Mouse (Mus musculus) forebrain, postnatal 0 days (tissue): Measurements from ENCODE around the gene Ccdc30. TPM values are rescaled to one million over a fixed set of nuclear protein-coding genes. Genes with fewer than 3 reads are reported as not detected.

Experiments
- ATAC-seq: fragments of 200-750 bp; cut with Nextera tagmentation; 2 replicates; pipeline ENCODE4 v1.8.0; 2017; ENCODE audit warnings: mild to moderate bottlenecking, moderate library complexity
- DNase-seq: peaks from one replicate; pipeline ENCODE4 v3.0.0-alpha.2; 2015
- H3K27ac ChIP-seq: fragments of 300-500 bp; sonication (generic); 2 replicates; pipeline ENCODE4 v1.5.1; 2014; ENCODE audit warnings: low read depth, mild to moderate bottlenecking, antibody characterized with exemption, low read length, moderate library complexity, mixed read lengths
- H3K27me3 ChIP-seq: fragments of 300-500 bp; sonication (generic); 2 replicates; pipeline ENCODE4 v1.6.1; 2014; ENCODE audit warnings: mild to moderate bottlenecking, low read length, mixed read lengths; ENCODE audit not compliant: insufficient read depth
- H3K36me3 ChIP-seq: fragments of 300-500 bp; sonication (generic); 2 replicates; pipeline ENCODE4 v1.6.1; 2014; ENCODE audit warnings: mild to moderate bottlenecking, moderate library complexity; ENCODE audit not compliant: insufficient read depth
- H3K4me1 ChIP-seq: fragments of 300-500 bp; sonication (generic); 2 replicates; pipeline ENCODE4 v1.6.1; 2014; ENCODE audit warnings: antibody characterized with exemption; ENCODE audit not compliant: insufficient read depth
- H3K4me2 ChIP-seq: fragments of 300-500 bp; sonication (generic); 2 replicates; pipeline ENCODE4 v1.6.1; 2014; ENCODE audit warnings: low read depth, mild to moderate bottlenecking, moderate library complexity
- H3K4me3 ChIP-seq: fragments of 300-500 bp; sonication (generic); 2 replicates; pipeline ENCODE4 v1.5.1; 2014; ENCODE audit warnings: low read depth, low read length, mixed read lengths
- H3K9ac ChIP-seq: fragments of 300-500 bp; sonication (generic); 2 replicates; pipeline ENCODE4 v1.6.1; 2014; ENCODE audit warnings: mild to moderate bottlenecking
- H3K9me3 ChIP-seq: fragments of 300-500 bp; sonication (generic); 2 replicates; pipeline ENCODE4 v1.6.1; 2016; ENCODE audit warnings: low read length
- CTCF ChIP-seq: sonication (generic); IDR thresholded peaks from 2 replicates; pipeline ENCODE4 v1.5.1; 2016; ENCODE audit warnings: antibody characterized with exemption, control low read depth, low read depth
- WGBS: fragments of 180-500 bp; shearing (Covaris S2); extraction: QIAGEN DNeasy Blood & Tissue Kit; methylation state at CpG from one replicate; pipeline ENCODE4 v1.1.7; 2014; 5-methylcytosine and 5-hydroxymethylcytosine counted together
- polyA plus RNA-seq: library from polyadenylated mRNA; unstranded; fragments of >200 nt; fragmentation: Nextera tagmentation; extraction: Ambion mirVana; gene quantifications from 2 replicates; pipeline ENCODE4 v1.2.1, GENCODE M21; 2015
- total RNA-seq: library from RNA; depleted of rRNA; stranded (reverse); fragments of >200 nt; gene quantifications from 2 replicates; pipeline ENCODE4 v1.2.3, GENCODE M21; 2014

Ccdc30 gene
- total and polyA plus RNA-seq, 2 experiments from 2014 or later: 16.7 to 23.0 TPM

DNA sequence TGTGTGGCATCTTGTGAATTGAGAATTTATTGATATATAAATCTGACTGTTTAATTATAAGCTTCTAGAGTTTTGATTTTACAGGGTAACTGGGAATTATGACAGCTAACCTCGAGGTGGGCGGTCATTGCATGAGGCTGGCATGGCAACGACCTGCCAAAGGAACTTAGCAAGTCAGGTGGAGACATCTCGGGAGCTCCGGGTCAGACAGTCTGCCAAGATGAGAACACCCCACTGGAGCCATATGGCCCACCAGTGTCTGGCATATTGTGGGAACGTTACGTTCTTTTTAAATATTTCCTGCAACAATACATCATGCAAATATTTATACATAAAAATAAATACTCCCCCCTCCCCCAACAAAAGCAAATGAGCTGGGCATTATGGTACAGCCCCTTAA is 16.6 kb downstream of the Ccdc30 start:
- Histone ChIP-seq H3K9ac (no peak overlapping the region), H3K4me3 (no peak overlapping the region), H3K4me2 (no peak overlapping the region), H3K27me3 (no peaks in the 10 kb centered on the region), H3K9me3 (peaks cover 17% of the 10 kb centered on the region), H3K4me1 (no peaks in the 10 kb centered on the region), H3K27ac (no peak overlapping the region), H3K36me3 (peaks cover 17% of the 10 kb centered on the region)
- no peak for ATAC-seq
- no peak for DNase-seq
- no peak for TF ChIP-seq CTCF
- 76% methylated on average over 7 of the region's 7 CpGs for WGBS

DNA sequence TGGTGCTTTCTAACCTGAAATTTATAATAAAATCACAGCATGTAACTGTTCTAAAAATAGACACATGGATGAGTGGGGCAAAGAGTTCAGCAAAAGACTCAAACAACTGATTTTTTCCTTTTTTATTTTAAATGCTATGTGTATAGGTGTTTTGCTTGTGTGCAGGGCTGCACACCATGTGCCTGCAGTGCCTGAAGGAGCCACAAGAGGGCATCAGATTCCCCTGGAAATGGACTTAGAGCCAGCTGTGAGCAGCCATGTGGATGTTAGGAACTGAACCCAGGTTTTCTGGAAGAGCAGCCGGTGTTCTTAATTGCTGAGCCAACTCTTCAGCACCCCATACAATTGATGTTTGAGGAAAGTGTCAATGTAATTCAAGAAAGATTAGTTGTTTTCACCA is 25.0 kb downstream of the Ccdc30 start:
- H3K9me3 ChIP-seq: no peaks in the 10 kb centered on the region
- H3K9ac ChIP-seq: no peak overlapping the region
- no peak for ATAC-seq
- DNase-seq: peak; percentile 55
- WGBS: 75% methylated on average over 1 of the region's 1 CpGs
- H3K27me3 ChIP-seq: no peaks in the 10 kb centered on the region
- peak; percentile 73 for TF ChIP-seq CTCF
- H3K27ac ChIP-seq: no peak overlapping the region
- no peak overlapping the region for H3K4me3 ChIP-seq
- H3K36me3 ChIP-seq: peaks cover 9% of the 10 kb centered on the region; the same call in 1 of the 2 replicates
- H3K4me1 ChIP-seq: no peaks in the 10 kb centered on the region
- H3K4me2 ChIP-seq: no peak overlapping the region

DNA sequence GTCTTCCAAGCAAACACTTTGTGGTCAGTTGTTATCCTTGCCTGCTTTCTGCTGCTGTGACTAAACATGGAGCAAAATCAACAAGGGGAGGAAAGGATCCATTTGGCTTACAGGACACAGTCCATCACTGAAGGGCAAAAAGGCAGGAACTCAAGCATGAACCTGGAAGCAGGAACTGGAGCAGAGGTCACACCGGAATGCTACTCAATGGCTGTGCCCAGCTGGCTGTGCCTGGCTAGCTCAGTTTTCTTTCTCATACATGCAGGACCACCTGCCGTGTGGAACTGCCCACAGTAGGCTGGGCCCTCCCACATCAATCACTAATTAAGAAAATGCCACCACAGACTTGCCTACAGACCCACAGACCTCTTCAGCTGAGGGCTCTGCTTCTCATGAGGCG is 26.1 kb downstream of the Ccdc30 start:
- ATAC-seq (no peak), DNase-seq (no peak)
- H3K4me1 ChIP-seq: no peaks in the 10 kb centered on the region
- H3K27ac ChIP-seq: no peak overlapping the region
- WGBS: 49% methylated on average over 3 of the region's 3 CpGs
- peaks cover 9% of the 10 kb centered on the region; the same call in 1 of the 2 replicates for H3K36me3 ChIP-seq
- no peaks in the 10 kb centered on the region for H3K9me3 ChIP-seq
- H3K9ac ChIP-seq: no peak overlapping the region
- no peaks in the 10 kb centered on the region for H3K27me3 ChIP-seq
- TF ChIP-seq CTCF: no peak
- no peak overlapping the region for H3K4me3 ChIP-seq
- no peak overlapping the region for H3K4me2 ChIP-seq

DNA sequence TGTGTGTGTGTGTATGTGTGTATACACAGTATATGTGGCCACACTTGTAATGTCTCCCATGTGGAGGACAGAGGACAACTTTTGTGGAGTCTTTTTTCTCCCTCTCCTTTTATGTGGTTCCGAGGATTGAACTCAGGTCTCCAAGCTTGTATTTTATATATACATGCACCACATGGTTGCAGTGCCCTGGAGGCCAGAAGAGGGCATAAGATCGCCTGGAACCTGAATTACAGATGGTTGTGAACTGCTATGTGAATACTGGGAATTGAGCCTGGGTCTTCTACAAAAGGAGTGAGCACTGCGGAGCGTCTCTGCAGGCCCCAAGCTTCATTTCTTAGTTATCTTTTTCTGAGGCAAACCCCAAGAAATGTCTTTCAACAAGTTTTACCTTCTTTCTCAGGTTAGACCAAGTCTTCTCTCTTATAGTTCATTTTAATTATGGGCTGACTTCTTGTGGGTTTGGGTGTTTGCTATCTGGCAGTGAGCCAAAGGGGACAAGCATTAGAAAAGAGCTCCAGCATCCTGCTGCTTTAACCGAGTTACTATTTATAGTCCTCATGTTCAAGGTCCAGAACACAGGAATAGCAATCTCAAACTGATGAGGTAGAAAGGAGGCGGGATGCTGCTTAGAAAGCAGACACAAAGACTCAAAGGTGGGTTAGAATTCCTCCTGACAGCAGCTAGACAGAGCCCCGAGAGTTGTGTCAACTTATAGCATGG is 33.7 kb downstream of the Ccdc30 start:
- Histone ChIP-seq H3K27ac (no peak overlapping the region), H3K9ac (no peak overlapping the region), H3K36me3 (no peaks in the 10 kb centered on the region), H3K27me3 (no peaks in the 10 kb centered on the region), H3K9me3 (no peaks in the 10 kb centered on the region), H3K4me2 (no peak overlapping the region), H3K4me3 (no peak overlapping the region), H3K4me1 (no peaks in the 10 kb centered on the region)
- no peak for DNase-seq
- whole genome bisulfite sequencing: 64% methylated on average over 7 of the region's 7 CpGs
- TF ChIP-seq CTCF: no peak
- no peak for ATAC-seq

DNA sequence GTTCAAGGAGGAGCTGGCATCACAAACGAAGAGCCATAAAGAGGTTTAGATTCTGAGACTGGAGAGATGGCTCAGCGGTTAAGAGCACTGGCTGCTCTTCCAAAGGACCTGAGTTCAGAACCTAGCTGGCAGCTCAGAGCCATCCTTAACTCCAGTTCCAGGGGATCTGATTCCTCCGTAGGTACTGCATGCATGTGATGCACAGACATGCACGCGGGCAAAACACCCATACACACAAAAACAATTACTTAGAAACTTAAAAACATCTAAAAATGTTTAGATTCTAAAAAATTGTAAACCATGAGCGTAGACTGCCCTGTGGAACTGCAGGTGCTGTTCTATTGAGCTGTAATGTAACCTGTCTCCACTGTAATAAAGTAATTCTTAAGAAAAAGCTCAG is 45.9 kb downstream of the Ccdc30 start:
- Histone ChIP-seq H3K4me1 (no peaks in the 10 kb centered on the region), H3K4me2 (no peak overlapping the region), H3K9me3 (no peaks in the 10 kb centered on the region), H3K9ac (no peak overlapping the region), H3K36me3 (no peaks in the 10 kb centered on the region), H3K4me3 (no peak overlapping the region), H3K27me3 (no peaks in the 10 kb centered on the region), H3K27ac (no peak overlapping the region)
- DNase-seq (no peak), ATAC-seq (no peak)
- no peak for TF ChIP-seq CTCF
- 87% methylated on average over 6 of the region's 6 CpGs for WGBS

DNA sequence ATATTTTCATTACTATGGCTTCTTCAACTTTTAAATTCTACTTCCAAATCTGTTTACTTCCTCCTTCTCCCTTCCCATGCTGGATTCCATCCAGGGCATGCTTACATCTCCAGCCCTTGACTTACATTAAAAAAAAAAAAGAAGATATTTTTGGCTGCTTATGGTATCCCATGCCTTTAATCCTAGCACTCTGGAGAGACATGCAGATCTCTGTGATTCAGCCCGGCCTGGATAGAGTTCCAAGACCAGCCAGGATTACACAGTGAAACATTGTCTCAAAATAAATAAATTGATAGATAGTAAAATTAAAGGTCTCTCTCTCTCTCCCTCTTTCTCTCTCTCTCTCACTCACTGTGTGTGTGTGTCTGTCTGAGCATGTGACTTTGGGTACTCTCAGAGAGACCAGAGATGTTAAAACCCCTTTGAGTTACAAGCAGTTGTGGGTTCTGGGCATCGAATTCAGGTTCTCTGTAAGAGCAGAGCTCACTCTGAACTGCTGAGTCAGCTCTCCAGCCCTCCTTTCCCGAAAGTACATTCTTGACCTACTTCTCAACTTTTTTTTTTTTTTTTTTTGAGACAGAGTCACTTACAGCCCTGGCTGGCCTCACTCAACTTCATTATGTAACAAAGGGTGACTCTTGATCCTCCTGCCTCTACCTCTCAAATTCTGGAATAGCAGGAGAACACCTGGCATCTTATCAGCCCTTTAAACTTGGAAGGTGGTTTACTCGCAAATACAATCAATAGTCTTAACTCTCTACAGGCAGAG is 48.4 kb downstream of the Ccdc30 start:
- DNase-seq (no peak), ATAC-seq (no peak)
- Histone ChIP-seq H3K27me3 (no peaks in the 10 kb centered on the region), H3K9ac (no peak overlapping the region), H3K4me1 (no peaks in the 10 kb centered on the region), H3K27ac (no peak overlapping the region), H3K36me3 (no peaks in the 10 kb centered on the region), H3K4me2 (no peak overlapping the region), H3K9me3 (no peaks in the 10 kb centered on the region), H3K4me3 (no peak overlapping the region)
- no peak for TF ChIP-seq CTCF
- WGBS: 74% methylated on average over 4 of the region's 4 CpGs

DNA sequence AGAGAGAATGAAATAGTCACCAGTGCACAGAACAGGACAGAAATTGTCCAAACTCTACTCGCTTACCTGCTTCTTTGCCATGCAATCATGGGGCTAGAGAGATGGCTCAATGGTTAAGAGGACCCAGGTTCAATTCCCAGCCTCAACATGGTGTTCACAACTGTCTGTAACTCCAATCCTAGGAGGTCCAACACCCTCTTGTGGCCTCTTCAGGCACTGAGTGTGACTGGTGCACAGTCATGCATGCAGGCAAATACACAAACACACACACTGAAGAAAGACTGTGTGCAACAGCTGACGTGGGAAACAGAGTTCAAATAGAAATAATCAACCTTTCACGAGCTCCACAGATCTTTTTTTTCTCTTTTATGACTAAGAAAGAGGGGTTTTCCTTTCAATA is 53.1 kb downstream of the Ccdc30 start:
- no peak overlapping the region for H3K4me3 ChIP-seq
- H3K4me2 ChIP-seq: no peak overlapping the region
- ATAC-seq (no peak), DNase-seq (no peak)
- H3K27ac ChIP-seq: no peak overlapping the region
- no peaks in the 10 kb centered on the region for H3K9me3 ChIP-seq
- no peak for TF ChIP-seq CTCF
- no peaks in the 10 kb centered on the region for H3K4me1 ChIP-seq
- H3K9ac ChIP-seq: no peak overlapping the region
- WGBS: 83% methylated on average over 3 of the region's 3 CpGs
- H3K27me3 ChIP-seq: no peaks in the 10 kb centered on the region
- no peaks in the 10 kb centered on the region for H3K36me3 ChIP-seq
